Mouse (Mus musculus) cerebellum, adult 11 months (tissue): ENCODE measurements around the gene Gsap.
"Not testable (repeated sequence)": the region's sequence is repeated elsewhere in the genome, so short reads cannot be mapped to it uniquely, and the experiment has no call there.

Source experiments
- DNase-seq: peaks from one replicate; pipeline ENCODE4 v3.0.0; 2022

Gsap gene

DNA sequence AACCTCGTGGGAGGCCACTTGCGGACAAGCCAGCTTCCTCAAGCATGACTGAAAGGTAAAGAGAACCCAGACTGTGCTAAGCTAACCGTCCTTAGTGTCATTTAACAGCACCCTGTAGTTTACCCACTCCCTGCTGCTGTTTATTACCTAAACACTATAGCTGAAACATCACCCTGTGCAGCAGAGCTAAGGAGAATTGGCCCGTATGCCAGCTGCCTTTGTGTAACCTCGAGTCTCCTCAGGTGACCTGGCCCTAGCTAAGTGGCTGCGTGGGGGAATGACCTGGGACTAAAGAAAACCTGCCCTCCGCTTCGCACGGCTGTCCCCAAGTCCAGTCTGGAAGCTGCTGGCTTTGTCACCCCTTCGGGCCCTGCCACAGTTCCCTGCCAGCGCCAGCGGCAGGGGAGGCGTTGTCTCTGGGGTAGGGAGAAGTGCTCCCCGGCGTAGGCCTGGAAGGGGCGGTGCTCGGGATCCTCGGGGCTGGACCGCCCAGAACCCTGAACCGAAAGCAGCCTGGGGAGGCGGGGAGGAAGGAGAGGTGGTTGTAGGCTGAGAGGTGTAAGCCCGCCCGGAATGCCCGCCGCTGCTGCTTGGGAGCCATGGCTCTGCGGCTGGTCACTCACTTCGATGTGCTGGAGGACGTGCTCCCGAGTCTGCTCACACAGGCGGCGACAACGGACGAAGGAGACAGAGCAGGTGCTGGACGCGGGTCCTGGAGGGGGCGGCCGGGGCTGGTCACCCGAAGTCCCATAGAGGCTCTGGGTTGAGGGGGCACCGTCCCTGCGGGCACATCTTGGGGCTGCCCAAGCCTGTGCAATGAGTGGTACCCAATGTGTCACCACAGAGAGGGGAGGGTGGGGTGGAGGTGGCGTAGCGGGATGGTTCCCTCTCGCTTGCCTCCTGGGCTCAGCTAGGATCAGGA lies at the start of gene Gsap:
Gene Gsap, plus strand, starts transcription at position 492 of the 922 bp plus-strand sequence.
- peak; percentile 51 for DNase-seq

DNA sequence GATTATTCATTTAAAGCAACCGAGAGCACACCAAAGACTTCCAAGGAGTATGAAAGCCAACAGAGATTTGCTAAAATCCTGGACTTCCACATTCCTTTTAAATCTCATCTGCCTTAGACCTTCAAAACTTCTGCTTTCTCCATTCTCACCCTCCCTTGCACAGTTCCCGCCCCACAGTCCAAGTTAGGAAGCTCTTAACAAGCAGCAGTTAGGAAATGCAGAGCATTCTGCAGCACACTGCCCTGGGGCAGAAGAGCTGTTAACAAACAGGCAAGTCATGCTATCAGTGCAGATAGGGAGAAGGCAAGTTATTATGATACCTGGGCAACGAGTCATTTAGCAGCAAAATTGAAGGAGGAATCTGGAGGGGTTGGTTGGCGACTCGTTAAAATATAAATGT lies 49.5 kb upstream of the Gsap start:
- DNase-seq: no peak

DNA sequence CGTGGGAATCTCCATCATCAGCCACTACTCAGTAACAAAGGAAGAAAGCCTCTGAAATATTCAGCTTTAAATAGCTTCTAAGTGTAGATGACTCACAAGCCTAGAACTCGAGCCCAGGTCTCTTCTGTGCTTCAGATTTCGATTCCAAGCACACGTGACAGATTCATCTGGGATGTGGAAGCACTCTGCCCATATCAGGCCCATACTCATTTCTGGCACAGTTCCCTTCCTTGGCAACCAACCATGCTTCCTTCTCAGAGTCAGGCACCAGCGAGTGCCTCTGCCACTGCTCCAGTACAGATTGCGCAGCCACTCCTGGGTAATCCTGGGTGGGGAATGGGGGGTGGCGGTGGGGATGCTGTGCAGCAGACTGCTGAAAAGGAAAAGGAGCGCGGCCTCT lies 46.5 kb upstream of the Gsap start:
- DNase-seq: no peak

DNA sequence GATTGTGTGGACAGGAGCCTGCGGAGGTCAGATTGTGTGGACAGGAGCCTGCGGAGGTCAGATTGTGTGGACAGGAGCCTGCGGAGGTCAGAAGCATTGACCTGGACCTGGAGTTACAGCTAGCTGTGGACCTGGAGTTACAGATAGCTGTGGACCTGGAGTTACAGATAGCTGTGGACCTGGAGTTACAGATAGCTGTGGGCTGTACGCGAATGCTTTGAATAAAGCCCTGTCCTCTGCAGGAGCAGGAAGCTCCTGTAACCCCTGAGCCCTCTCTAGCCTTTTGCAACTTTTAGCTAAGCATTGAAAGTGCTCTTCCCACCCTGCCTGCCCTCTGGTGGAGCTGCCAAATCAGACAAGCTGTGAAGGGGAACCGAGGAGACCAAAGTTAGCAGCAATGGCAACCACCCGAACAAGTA lies 44.9 kb upstream of the Gsap start:
- not testable (repeated sequence) for DNase-seq

DNA sequence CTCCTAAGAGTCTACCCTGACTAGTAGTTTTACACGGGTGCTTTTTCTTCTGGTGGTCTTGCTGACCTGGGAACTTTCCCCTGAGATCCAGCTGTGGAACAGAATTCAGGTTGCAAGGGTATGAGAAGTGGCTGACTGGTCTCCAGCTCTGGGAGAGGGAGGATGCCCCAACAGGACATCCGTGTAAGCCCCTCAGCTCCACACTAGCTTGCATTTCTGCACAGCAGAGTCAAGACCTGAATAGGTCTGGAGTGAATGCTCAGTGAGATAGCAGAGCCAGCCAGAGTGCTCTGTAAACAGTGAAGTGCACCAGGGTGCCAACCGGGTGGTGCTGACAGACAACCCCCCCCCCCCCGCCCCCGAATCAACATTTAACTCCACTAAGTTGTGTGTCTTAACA lies 44.4 kb upstream of the Gsap start:
- DNase-seq: no peak

DNA sequence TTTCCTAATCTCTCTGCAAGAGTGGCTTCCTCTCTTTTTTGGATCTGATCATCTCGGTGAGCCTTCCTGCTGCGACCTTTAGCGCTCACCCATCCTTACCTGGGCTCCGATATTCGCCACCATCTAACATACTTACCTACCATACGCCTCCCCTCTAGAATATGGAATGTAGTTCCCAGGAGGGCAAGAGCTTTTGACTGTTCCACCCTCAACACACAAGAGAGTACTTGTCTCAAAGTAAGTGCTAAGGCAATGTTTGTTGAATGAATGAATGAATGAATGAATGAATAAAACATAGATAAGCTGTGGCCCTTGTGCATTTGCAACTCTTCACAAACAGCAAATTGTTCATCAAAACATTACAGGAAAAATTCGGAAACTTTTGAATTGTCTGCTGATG lies 43.0 kb upstream of the Gsap start:
- no peak for DNase-seq

DNA sequence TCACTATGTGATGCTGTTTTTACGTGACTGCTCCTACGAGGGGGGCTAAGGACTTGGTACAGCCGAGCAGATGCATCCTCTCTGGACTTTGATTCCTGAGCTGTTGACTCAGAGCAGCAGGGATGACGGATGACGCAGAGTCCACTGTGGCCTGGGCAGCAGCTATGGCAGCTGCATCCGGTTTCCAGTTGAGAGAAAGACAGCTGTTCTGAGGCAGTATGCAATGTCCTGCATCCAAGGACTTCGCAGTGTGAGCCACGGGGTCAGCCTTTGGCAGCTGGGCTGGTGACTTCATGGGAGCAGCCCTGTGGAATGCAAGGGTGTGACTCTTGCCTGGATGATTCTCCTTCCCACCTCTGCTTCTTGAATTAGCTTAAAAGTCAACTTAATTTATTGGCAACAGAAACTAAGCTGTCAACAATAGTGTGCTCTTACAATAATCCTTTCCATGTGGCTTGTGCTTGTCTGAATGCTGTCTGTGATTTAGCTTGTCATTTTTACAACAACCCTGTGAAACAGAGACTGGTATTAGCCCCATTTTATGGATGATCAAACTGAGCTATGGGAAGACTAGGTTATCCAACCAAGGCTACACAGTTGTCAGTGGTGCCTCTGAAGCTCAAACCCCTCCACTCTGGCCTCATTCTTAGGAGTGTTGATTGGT lies 41.4 kb upstream of the Gsap start:
- no peak for DNase-seq

DNA sequence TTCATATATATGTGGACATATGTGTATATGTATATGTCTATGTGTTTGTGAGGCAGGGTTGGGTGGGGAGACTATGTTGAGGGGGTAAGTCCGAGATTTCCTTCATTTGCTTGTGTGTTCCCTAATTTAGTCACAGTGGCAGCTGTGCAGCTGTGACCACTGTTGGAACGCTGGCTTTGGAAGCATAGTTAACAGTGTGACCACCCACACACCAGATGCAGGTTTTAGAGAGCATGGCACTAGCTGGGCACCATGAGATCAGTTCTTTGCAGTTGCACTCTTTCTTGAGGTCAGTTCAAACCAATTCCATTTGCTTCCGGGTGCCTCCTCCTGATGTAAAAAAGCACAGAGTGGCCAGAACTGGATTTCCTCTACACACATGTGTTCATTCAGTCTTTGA lies 37.7 kb upstream of the Gsap start:
- DNase-seq: no peak

DNA sequence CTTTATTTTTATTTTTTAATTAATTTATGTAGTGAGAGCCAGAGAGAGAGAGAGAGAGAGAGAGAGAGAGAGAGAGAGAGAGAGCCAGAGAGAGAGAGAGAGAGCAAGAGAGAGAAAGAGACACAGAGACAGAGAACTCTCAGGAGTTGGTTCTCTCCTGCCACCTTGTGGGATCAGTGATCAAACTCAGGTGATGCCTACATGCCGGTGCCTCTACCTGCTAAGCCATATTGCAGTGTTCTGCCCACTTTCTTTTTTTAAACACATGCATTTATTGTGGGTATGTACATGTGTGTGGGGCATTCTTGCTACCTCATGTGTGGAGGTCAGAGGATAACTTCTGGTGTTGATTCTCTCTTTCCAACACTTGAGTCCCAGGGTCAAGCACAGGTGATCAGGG lies 32.4 kb upstream of the Gsap start:
- no peak for DNase-seq

DNA sequence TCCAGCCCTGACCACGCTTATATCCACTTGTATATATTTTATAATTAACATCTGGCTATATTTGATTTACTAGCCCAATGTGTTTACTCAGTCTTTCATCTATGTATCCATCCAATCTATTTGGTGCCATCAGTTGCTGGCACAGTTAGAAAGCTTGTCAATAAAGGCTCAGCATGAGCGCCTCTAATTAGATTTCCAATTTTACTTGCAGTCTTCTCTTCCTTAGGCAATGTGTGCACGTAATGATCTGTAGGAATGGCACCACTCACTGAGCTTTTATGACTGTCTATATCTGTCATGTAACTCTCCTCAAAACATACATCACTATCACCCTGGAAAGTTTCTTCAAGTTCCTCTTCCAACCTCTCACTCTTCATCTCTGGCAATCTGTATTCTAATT lies 29.3 kb upstream of the Gsap start:
- DNase-seq: no peak

DNA sequence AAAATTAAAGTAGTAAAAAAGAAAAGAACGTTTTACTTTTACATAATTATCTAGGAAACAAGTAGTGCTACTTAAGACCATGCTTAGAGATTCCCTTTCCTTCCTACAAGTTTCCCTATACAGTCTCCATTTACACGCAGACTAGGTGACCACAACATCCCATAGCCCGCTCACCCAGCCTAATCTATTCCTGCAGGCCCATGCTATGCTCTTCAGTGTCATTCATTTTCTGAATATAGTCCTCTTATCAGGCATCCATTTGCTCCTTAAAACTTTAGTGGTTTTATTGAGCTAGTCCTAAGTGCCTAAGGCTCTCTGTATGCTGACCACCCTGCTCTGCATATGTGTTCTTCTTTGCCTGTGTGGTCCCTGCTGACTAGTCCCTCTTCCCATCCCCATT lies 26.5 kb upstream of the Gsap start:
- no peak for DNase-seq

DNA sequence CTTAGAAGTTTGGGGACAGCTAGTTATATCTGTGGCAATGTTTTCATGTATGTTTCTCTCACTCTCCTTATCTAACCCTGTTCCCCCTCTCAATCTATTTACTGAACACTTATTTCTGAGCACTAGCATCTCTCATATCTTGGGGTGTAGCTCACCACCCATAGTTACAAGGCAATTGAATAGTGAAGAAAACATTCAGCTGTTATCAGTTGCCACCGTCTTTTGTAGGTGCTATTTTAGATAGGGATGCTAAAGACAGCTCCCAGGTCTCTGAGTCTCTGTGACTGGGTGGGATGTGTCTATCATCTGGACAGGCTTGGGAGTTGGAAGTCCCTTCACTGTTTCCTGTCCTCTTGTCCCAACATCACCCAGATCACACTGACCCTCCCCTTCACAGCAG lies 25.3 kb upstream of the Gsap start:
- no peak for DNase-seq

DNA sequence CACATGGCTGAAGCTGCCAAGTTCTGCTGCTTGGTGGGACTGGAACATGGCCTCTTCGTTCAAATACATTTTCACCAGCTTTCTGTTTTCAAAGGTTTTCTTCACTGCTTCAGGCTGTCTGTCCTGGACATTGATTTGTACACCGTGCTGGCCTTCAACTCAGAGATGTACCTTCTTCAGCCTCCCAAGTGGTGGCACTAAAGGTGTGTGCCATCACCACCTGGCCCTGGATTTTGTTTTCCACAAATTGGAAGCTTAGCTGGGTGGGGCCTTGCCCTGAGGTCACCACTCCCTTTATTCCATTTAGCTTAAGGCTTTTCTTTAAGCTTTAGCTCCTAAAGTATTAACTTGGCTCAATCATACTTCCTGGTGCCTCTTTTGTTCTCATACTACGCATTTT lies 22.6 kb upstream of the Gsap start:
- no peak for DNase-seq

DNA sequence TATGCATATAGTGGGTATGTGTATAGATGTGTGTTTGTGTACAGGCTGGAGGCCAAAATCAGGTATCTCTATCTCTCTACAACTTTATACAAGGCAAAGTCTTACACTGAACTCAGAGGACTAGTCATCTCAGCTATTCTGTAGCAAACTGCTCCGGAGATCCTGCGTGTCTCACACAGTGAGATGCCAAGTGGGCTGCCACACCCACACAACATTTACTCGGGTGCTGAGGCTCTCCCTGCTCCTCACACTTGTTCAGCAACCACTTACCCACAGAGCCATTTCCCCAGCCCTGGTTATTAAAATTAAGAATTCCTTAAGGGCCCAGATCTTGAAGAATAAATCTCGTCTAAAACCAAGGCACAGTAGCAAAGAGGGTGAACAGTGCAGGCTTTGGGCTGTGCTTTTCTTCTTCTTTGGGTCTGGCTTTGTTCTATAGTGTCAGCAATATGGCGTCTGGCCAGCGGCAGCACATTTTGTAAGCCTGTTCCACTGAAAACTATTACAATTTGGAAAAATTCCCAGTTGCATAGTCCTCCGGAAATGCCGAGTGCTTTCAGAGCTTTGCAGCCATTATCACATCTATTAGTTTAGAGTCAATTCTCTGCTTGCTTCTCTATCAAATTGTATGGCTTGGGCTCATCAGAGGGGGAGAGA lies 17.2 kb upstream of the Gsap start:
- DNase-seq: no peak

DNA sequence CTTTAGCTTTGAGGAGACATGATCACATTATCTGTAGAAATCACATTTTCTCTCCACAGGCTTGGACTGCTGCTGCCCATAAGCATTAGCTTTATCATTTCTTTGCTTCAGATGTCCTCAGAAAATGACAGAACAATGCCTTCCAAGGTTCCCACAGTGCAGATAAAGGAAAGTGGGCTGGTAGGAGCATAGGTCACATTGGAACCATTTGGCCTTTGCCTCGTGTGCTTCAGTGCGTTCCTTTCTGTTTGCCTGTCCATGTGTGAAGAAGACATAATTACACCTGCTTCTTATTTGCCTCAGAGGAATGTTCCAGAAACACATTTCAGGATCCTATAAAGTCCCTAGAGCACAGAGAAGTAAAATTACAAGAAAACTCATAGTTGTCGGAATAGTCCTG lies 16.7 kb upstream of the Gsap start:
- no peak for DNase-seq

DNA sequence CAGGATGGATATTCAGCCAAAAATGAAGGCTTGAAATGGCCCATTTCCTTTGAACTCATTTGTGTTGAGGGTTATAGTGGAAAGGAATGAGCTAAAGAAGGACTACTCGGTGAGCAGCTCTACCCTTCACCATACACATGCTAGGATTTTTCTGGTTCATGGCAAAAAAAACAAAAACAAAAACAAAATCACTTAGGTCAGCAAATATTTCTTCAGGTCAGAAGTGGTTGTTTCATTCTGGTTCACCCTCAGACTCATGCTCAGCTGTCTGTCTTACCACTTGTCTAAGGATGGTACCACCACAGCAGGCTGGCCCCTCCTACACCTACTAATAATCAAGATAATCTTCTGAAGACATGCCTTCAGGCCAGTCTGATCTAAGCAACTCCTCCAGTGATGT lies 16.2 kb upstream of the Gsap start:
- DNase-seq: no peak

DNA sequence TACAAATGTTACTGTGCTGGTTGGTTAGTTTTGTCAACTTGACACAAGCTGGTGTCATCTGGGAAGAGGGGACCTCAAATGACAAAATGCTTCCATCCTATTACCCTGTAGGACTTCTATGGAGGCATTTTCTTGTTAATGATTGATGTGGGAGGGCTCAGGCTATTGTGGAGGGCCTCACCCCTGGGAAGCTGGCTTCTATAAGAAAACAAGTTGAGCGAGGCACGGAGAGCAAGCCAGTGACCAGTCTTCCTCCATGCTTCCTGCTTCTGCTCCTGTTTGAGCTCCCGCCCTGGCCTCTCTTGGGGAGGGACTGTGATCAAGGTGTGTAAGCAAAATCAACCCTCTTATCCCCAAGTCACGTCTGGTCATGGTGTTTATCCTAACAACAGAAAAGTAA lies 15.6 kb upstream of the Gsap start:
- no peak for DNase-seq

DNA sequence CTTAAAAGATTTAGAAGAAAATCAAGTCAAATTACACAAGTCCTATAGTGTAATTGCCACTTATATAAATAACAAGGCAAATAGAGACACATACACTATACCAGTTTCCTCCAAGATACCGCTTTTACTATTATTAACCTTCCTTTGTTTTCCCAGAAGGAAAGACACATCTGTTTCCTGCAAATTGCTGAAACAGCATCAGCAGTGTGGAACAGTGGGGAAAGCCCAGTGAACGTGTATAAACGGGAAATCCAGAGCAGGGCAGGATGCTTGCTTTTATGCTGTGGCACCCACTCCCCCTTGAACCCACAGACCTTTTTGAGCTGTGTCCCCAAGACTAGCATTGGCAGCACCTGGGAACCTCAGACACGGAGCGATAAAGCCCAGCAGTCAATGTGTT lies 15.2 kb upstream of the Gsap start:
- no peak for DNase-seq

DNA sequence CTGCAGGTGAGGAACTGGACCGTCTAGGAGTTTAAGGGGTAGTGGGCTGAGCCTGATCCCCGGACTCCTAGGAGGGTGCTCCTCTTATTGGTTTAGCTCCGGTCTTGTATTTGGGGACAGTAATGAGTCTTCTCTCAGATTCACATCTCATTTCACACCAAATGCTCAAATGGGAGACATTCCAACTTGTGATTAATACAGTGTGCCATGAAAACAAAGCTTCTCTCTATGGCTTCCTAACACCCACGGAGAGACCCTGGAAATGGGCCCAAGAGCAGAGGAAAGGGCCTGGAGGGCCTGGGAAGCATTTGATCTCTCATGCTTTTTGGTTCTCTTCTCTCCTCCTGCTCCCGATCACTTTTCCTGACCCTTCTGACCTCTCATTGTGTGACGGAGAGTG lies 14.7 kb upstream of the Gsap start:
- DNase-seq: peak; percentile 14

DNA sequence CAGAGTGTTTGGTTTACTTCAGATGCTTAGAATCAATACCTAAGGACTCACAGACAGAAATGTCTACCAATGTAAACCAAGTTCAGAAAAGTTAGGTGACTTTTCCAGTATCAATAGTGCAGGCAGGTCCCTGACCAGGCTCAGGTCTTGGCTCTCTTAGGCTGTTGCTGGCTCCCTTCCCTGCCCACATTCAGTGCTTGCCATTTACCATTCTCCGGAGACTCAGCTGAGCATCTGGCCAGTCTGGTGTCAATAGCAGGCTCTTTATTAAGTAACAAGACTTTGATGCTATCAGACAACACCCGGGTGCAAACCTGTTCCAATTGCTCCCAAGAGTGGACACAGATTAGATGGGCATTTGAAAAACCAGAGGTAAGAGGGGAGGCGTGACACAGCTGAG lies 13.7 kb upstream of the Gsap start:
- DNase-seq: no peak

DNA sequence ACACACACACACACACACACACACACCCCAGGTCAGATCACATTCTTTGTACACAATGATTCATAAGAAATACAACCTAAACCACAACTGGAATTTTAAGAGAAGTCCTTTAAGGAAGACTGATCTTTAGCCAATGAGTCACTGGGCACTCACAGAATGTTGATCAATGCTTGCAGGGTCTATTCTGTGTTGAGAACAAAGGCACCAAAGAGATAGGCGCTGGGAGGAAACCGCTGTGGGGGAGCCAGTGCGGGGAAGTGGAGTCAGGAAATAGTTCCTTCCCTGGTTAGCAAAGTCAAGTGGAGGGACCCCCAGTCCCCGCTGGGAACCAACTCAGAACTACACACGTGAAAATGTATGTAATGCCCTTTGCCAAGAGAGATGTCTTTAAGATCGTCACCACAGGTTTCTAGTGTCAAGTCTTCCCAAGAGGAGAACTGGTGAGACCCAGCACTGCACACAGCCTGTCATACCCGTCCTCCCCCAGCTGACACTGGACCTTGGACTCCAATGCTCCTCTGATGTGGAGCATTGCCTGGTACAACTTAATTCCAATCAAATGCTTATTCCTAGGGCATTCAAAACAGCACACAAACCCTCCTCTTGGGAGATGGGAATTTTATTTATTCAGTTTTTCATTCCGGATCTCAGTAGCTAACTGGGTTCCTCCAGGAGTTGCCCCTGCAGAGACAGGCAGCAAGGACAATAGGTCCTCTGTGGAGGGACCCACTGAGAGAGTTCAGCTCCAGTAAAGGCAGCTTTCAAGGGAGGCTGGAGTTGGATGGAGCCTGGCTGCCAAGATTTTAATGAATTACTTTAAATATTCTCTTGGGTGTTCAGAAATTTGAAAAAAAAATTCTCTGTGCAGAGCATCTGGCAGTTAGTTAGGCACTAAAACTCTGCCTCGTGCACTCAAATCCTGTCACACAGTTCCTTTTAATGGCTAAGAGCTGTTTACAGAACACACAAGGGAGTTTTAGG lies 10.6 kb upstream of the Gsap start:
- DNase-seq: no peak

DNA sequence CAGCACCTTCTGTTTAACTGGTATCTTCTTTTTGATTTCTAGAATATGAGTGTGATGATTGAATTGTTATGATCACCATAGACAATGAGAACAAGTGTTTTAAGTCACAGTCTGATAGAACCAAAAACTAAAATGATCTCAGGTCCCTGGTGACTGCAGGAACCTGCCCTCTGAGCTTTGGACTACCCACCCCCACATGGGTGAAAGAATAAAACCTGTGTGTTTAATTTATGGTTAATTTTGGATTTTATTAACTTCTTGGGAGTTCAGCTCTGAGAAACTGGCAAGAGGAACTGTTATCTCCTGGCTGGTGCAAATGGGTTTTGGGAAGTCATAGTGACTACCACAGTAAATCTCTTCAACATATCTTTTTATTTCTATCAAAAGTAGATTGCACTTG lies 6.6 kb upstream of the Gsap start:
- DNase-seq: no peak

DNA sequence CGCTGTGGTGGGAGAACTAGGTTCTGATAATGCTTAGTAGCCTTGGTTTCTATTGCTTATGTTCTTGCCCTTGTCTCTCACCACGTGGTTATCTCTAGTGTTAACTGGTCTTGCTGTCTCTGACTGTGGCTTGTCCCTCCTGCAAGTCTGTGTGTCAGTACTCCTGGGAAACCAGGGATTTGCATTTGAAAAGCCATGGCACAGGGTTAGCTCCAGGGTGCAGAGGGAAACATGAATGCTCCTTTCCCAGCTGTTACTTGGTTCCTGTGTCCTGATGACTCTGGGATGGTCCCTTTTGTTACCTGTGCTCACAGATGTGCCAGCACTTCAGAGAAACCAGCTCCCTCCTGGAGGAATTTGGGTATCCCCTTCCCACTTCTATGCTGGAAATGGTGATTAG lies 3.0 kb upstream of the Gsap start:
- DNase-seq: not testable (repeated sequence)
